Mouse (Mus musculus) heart, embryonic 11.5 days (tissue): ENCODE measurements around the gene Pdzd3. TPM values are rescaled to one million over a fixed set of nuclear protein-coding genes. Genes with fewer than 3 reads are reported as not detected.
"Not testable (repeated sequence)": the region's sequence is repeated elsewhere in the genome, so short reads cannot be mapped to it uniquely, and the experiment has no call there.

Experiments used
- ATAC-seq: fragments of 200-750 bp; cut with Nextera tagmentation; replicated peaks from 2 replicates; pipeline ENCODE4 v1.8.0; 2017; ENCODE audit warnings: moderate library complexity; ENCODE audit not compliant: insufficient number of reproducible peaks, low FRiP score, low TSS enrichment
- H3K27ac ChIP-seq: fragments of 300-500 bp; sonication (generic); 2 replicates; pipeline ENCODE4 v1.5.1; 2014; ENCODE audit warnings: mild to moderate bottlenecking, low read depth, low read length
- H3K27me3 ChIP-seq: fragments of 300-500 bp; sonication (generic); 2 replicates; pipeline ENCODE4 v1.6.1; 2014; ENCODE audit warnings: mild to moderate bottlenecking, low read length, mixed read lengths; ENCODE audit not compliant: control insufficient read depth, insufficient read depth
- H3K36me3 ChIP-seq: fragments of 300-500 bp; sonication (generic); 2 replicates; pipeline ENCODE4 v1.6.1; 2014; ENCODE audit warnings: mild to moderate bottlenecking, low read length, moderate library complexity, mixed read lengths; ENCODE audit not compliant: control insufficient read depth, insufficient read depth
- H3K4me1 ChIP-seq: fragments of 300-500 bp; sonication (generic); 2 replicates; pipeline ENCODE4 v1.6.1; 2014; ENCODE audit warnings: low read length; ENCODE audit not compliant: control insufficient read depth, insufficient read depth
- H3K4me2 ChIP-seq: fragments of 300-500 bp; sonication (generic); 2 replicates; pipeline ENCODE4 v1.6.1; 2014; ENCODE audit warnings: mild to moderate bottlenecking, moderate library complexity
- H3K4me3 ChIP-seq: fragments of 300-500 bp; sonication (generic); 2 replicates; pipeline ENCODE4 v1.5.1; 2014; ENCODE audit warnings: low read depth, low read length
- H3K9ac ChIP-seq: fragments of 300-500 bp; sonication (generic); 2 replicates; pipeline ENCODE4 v1.6.1; 2014; ENCODE audit warnings: mild to moderate bottlenecking, low read depth, low read length, moderate library complexity
- H3K9me3 ChIP-seq: fragments of 300-500 bp; sonication (generic); replicated peaks from 2 replicates; pipeline ENCODE4 v1.6.1; 2016; ENCODE audit warnings: low read length; ENCODE audit not compliant: control insufficient read depth
- WGBS: fragments of 180-500 bp; shearing (Covaris S2); extraction: QIAGEN DNeasy Blood & Tissue Kit; methylation state at CpG from one replicate; pipeline ENCODE4 v1.1.7; 2014; ENCODE audit not compliant: insufficient replicate concordance; 5-methylcytosine and 5-hydroxymethylcytosine counted together
- polyA plus RNA-seq: library from polyadenylated mRNA; unstranded; fragments of >200 nt; fragmentation: Nextera tagmentation; extraction: Ambion mirVana; gene quantifications from 2 replicates; pipeline ENCODE4 v1.2.1, GENCODE M21; 2014

The Pdzd3 gene
- polyA plus RNA-seq, result not detected in 2 replicates

GRCm38 (mm10) chr9:44251314-44251713, at the start of gene Pdzd3:
Pdzd3 (minus strand) TSS chr9:44251471.
- no peaks in the 10 kb centered on the region for H3K9me3 ChIP-seq
- WGBS, result 73% methylated on average over 10 of the region's 10 CpGs
- H3K27ac ChIP-seq, result no peak within 1 kb of the TSS
- no peak within 1 kb of the TSS for H3K9ac ChIP-seq
- H3K4me1 ChIP-seq, result peaks cover 6% of the 10 kb centered on the region; the same call in 1 of the 2 replicates
- H3K4me3 ChIP-seq, result no peak within 1 kb of the TSS
- H3K4me2 ChIP-seq, result no peak within 1 kb of the TSS
- no peaks in the 10 kb centered on the region for H3K36me3 ChIP-seq
- H3K27me3 ChIP-seq, result peaks cover 8% of the 10 kb centered on the region; the same call in 1 of the 2 replicates
- ATAC-seq, result no peak

GRCm38 (mm10) chr9:44300001-44300400, 48.7 kb upstream of the Pdzd3 start:
- not testable (repeated sequence) for ATAC-seq

GRCm38 (mm10) chr9:44292490-44292889, 41.2 kb upstream of the Pdzd3 start:
- Histone ChIP-seq H3K27ac (no peak overlapping the region), H3K4me3 (no peak overlapping the region), H3K4me2 (no peak overlapping the region), H3K4me1 (peaks cover 15% of the 10 kb centered on the region), H3K9ac (no peak overlapping the region), H3K27me3 (peaks cover 4% of the 10 kb centered on the region), H3K9me3 (no peaks in the 10 kb centered on the region), H3K36me3 (peaks cover 33% of the 10 kb centered on the region)
- ATAC-seq, result no peak
- 63% methylated on average over 3 of the region's 3 CpGs for WGBS

More at GRCm38 (mm10) chr9:44300001-44300400, 48.7 kb upstream of the Pdzd3 start:
- not testable (repeated sequence) for H3K4me2 ChIP-seq, H3K27me3 ChIP-seq, H3K9me3 ChIP-seq, H3K4me1 ChIP-seq, H3K27ac ChIP-seq, H3K9ac ChIP-seq, H3K4me3 ChIP-seq
- H3K36me3 ChIP-seq, result peaks cover 42% of the 10 kb centered on the region
- WGBS, result 93% methylated on average over 3 of the region's 3 CpGs

GRCm38 (mm10) chr9:44288959-44289291, 37.7 kb upstream of the Pdzd3 start:
- peak overlapping the region; percentile 72 for H3K27ac ChIP-seq
- H3K4me3 ChIP-seq, result peak overlapping the region; percentile 4; the same call in 1 of the 2 replicates
- peaks cover 21% of the 10 kb centered on the region for H3K4me1 ChIP-seq
- H3K9ac ChIP-seq, result 0 out of 2 replicates have a peak overlapping the region, but pooled peaks have one; percentile 0
- peak overlapping the region; percentile 98 for H3K4me2 ChIP-seq
- 6% methylated on average over 11 of the region's 11 CpGs for WGBS
- peaks cover 11% of the 10 kb centered on the region for H3K27me3 ChIP-seq
- peaks cover 15% of the 10 kb centered on the region for H3K36me3 ChIP-seq
- no peaks in the 10 kb centered on the region for H3K9me3 ChIP-seq
- ATAC-seq, result peak; percentile 40

GRCm38 (mm10) chr9:44288076-44288958, 37.0 kb upstream of the Pdzd3 start, which contains the start of gene Abcg4:
Abcg4 (minus strand) TSS chr9:44288615.
- Histone ChIP-seq H3K36me3 (peaks cover 10% of the 10 kb centered on the region), H3K4me3 (peak within 1 kb of the TSS; percentile 72), H3K4me1 (peaks cover 21% of the 10 kb centered on the region), H3K4me2 (peak within 1 kb of the TSS; percentile 98), H3K9ac (peak within 1 kb of the TSS; percentile 81), H3K27ac (peak within 1 kb of the TSS; percentile 72), H3K9me3 (no peaks in the 10 kb centered on the region), H3K27me3 (peaks cover 11% of the 10 kb centered on the region)
- under 1% methylated on average over 38 of the region's 38 CpGs for WGBS
- ATAC-seq, result peak; percentile 83

GRCm38 (mm10) chr9:44287401-44288075, 36.3 kb upstream of the Pdzd3 start:
- H3K27me3 ChIP-seq, result peaks cover 11% of the 10 kb centered on the region
- H3K36me3 ChIP-seq, result peaks cover 3% of the 10 kb centered on the region
- H3K4me2 ChIP-seq, result peak overlapping the region; percentile 98
- peak overlapping the region; percentile 72 for H3K27ac ChIP-seq
- H3K4me1 ChIP-seq, result peaks cover 21% of the 10 kb centered on the region
- ATAC-seq, result peak; percentile 28
- WGBS, result under 1% methylated on average over 44 of the region's 47 CpGs
- H3K9ac ChIP-seq, result peak overlapping the region; percentile 81
- H3K9me3 ChIP-seq, result no peaks in the 10 kb centered on the region
- H3K4me3 ChIP-seq, result peak overlapping the region; percentile 72

GRCm38 (mm10) chr9:44287003-44287400, 35.7 kb upstream of the Pdzd3 start:
- ATAC-seq, result peak; percentile 1; the same call in 1 of the 2 replicates
- Histone ChIP-seq H3K9me3 (no peaks in the 10 kb centered on the region), H3K27ac (peak overlapping the region; percentile 72; the same call in 1 of the 2 replicates), H3K27me3 (peaks cover 11% of the 10 kb centered on the region), H3K9ac (peak overlapping the region; percentile 81), H3K4me2 (peak overlapping the region; percentile 98), H3K4me3 (peak overlapping the region; percentile 72), H3K36me3 (peaks cover 3% of the 10 kb centered on the region; the same call in 1 of the 2 replicates), H3K4me1 (peaks cover 21% of the 10 kb centered on the region)
- 10% methylated on average over 11 of the region's 11 CpGs for WGBS

GRCm38 (mm10) chr9:44286256-44286850, 35.1 kb upstream of the Pdzd3 start:
- peak overlapping the region; percentile 36 for H3K9ac ChIP-seq
- ATAC-seq, result no peak; the same call in 1 of the 2 replicates
- peak overlapping the region; percentile 48 for H3K4me2 ChIP-seq
- peaks cover 11% of the 10 kb centered on the region for H3K27me3 ChIP-seq
- peak overlapping the region; percentile 72 for H3K4me3 ChIP-seq
- no peak overlapping the region for H3K27ac ChIP-seq
- peaks cover 1% of the 10 kb centered on the region; the same call in 1 of the 2 replicates for H3K36me3 ChIP-seq
- no peaks in the 10 kb centered on the region for H3K9me3 ChIP-seq
- peaks cover 21% of the 10 kb centered on the region for H3K4me1 ChIP-seq
- WGBS, result 16% methylated on average over 6 of the region's 6 CpGs
